Mouse (Mus musculus) megakaryocyte, adult 5-6 weeks (primary cell): ENCODE measurements at regions not wholly inside any gene's neighbourhood (a gene's known extent, or its start where the extent isn't known, plus 50 kb on each side); places are given as distances from the start of the nearest gene placed in this dataset.

Experiments
- ATAC-seq: 2 replicates; pipeline ENCODE4 v1.8.0; 2016; ENCODE audit warnings: mild to moderate bottlenecking, inconsistent platforms; ENCODE audit not compliant: poor library complexity, severe bottlenecking

- ATAC-seq = no peak
Measured at GRCm38 (mm10) chr9:56547291-56547977, 129.0 kb downstream of the Hmg20a start.

- ATAC-seq = no peak
Measured at GRCm38 (mm10) chr9:56549774-56550173, 131.4 kb downstream of the Hmg20a start.

GRCm38 (mm10) chr9:56550178-56550577 lies 131.8 kb downstream of the Hmg20a start:
- no peak for ATAC-seq

- no peak for ATAC-seq
Measured at GRCm38 (mm10) chr9:56551376-56552186, 133.2 kb downstream of the Hmg20a start.

- no peak for ATAC-seq
Measured at GRCm38 (mm10) chr9:56552187-56552686, 133.8 kb downstream of the Hmg20a start.

- peak; percentile 80 for ATAC-seq
Measured at GRCm38 (mm10) chr9:56552766-56553165, 134.4 kb downstream of the Hmg20a start.

GRCm38 (mm10) chr9:56553626-56554025 lies 135.2 kb downstream of the Hmg20a start:
- no peak for ATAC-seq

- no peak for ATAC-seq
Measured at GRCm38 (mm10) chr9:56554096-56554495, 135.7 kb downstream of the Hmg20a start.

- no peak for ATAC-seq
Measured at GRCm38 (mm10) chr9:56559618-56560144, 141.3 kb downstream of the Hmg20a start.

- no peak for ATAC-seq
Measured at GRCm38 (mm10) chr9:56562440-56562839, 144.0 kb downstream of the Hmg20a start.

GRCm38 (mm10) chr9:56564048-56564737 lies 145.8 kb downstream of the Hmg20a start:
- no peak for ATAC-seq
